Mouse (Mus musculus) cerebellum, adult 2 months (tissue): Measurements from ENCODE around the gene Heg1.

Experiments
- CTCF ChIP-seq: fragments of 200-500 bp; IDR thresholded peaks from 2 replicates; pipeline ENCODE4 v1.5.1; 2011; ENCODE audit warnings: low read depth, mild to moderate bottlenecking, control low read depth, low read length, moderate library complexity, borderline replicate concordance; ENCODE audit not compliant: insufficient read depth
- POLR2A ChIP-seq: fragments of 200-500 bp; IDR thresholded peaks from 2 replicates; pipeline ENCODE4 v1.6.1; 2011; ENCODE audit warnings: low read length, control low read depth, borderline replicate concordance; ENCODE audit not compliant: insufficient read depth

DNA sequence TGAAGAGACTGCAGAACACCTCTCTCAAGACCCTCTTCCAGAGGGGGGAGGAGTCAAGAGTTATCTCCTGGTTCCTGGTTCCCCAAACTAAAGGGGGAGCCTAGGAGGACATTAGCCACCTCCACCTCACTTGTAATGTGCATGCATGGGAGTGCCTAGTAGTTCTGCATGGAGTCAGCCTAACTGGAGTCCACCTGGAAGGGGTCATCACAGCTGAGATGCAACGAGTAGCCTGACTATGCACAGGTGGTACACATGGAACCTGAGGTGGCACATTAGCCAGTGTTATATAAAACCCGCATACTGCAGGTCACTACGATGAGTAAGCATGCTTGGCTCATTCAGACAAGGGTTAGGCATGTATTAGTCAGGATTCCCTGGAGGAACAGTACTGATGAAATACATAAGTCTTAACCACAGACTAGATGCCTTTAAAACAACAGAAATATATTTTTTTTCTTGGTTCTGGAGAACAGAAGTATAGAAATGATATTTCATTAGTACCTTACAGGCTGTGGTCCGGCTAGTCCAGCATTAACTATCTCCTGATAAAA lies 17.1 kb upstream of the Heg1 start:
- TF ChIP-seq POLR2A (no peak), CTCF (no peak)
